In genomic region chr3:89520618-89521502, GRCm38 (mm10) we compare ENCODE assay signal across 7 mouse cellular contexts. TPM values are rescaled to one million over a fixed set of nuclear protein-coding genes. Genes with fewer than 3 reads are reported as not detected.
DNase-seq lines count a peak whose midpoint lies in the region; ATAC-seq and TF ChIP-seq lines count a peak whose summit lies in the region.

No protein-coding gene starts in this region.

- peak overlapping the region; percentile 42 for H3K4me2 ChIP-seq in liver, embryonic 14.5 days (ENCODE audit: low read depth)
- peak overlapping the region; percentile 87 for H3K4me2 ChIP-seq in neural tube, embryonic 14.5 days (ENCODE audit: low read depth, low read length)

- no peak for TF ChIP-seq POLR2A in cortical plate, adult 2 months (IDR thresholded peaks at IDR 0.05; ENCODE audit: extremely low read depth, insufficient read depth, low read length)

- peaks cover 45% of the 10 kb centered on the region for H3K27me3 ChIP-seq in heart, embryonic 10.5 days (ENCODE audit: insufficient read depth, poor library complexity, severe bottlenecking)
- H3K27me3 ChIP-seq in liver, embryonic 14.5 days (ENCODE audit: control insufficient read depth, insufficient read depth, low read length), result peaks cover 27% of the 10 kb centered on the region
- H3K27me3 ChIP-seq in neural tube, embryonic 14.5 days (ENCODE audit: control insufficient read depth, insufficient read depth, low read length), result no peaks in the 10 kb centered on the region

- no peak for TF ChIP-seq CTCF in cortical plate, adult 2 months (IDR thresholded peaks at IDR 0.05; ENCODE audit: extremely low read depth, insufficient read depth, low read length)
- TF ChIP-seq CTCF in liver, embryonic 14.5 days (IDR thresholded peaks at IDR 0.05; ENCODE audit: low read depth), result no peak

- peak overlapping the region; percentile 59 for H3K4me3 ChIP-seq in cortical plate, adult 2 months (ENCODE audit: insufficient read depth, low read length)
- H3K4me3 ChIP-seq in heart, embryonic 10.5 days, result peak overlapping the region; percentile 61
- H3K4me3 ChIP-seq in liver, embryonic 14.5 days (ENCODE audit: insufficient read depth in 1 of 2, low read depth in 2 of 2, low read length in 2 of 2), result no peak overlapping the region
- peak overlapping the region; percentile 40 for H3K4me3 ChIP-seq in neural tube, embryonic 14.5 days (ENCODE audit: low read depth, low read length)

- H3K9me3 ChIP-seq in heart, embryonic 10.5 days, result peaks cover 9% of the 10 kb centered on the region; the same call in 1 of the 2 replicates
- no peaks in the 10 kb centered on the region; the same call in 1 of the 2 replicates for H3K9me3 ChIP-seq in liver, embryonic 14.5 days (ENCODE audit: control insufficient read depth, low read length)
- no peaks in the 10 kb centered on the region for H3K9me3 ChIP-seq in neural tube, embryonic 14.5 days (ENCODE audit: control insufficient read depth, low read length)

- TF ChIP-seq EP300 in liver, embryonic 14.5 days (IDR thresholded peaks at IDR 0.05; ENCODE audit: low read depth), result no peak

- DNase-seq in adrenal gland, postnatal 10 days, result peak; percentile 50
- DNase-seq in heart, embryonic 10.5 days (ENCODE audit: low spot score), result peak; percentile 81
- peak; percentile 30 for DNase-seq in kidney, adult 9 months
- no peak for DNase-seq in liver, embryonic 14.5 days (ENCODE audit: low read depth in 3 of 3, low spot score in 3 of 3)

- H3K27ac ChIP-seq in cortical plate, adult 2 months (ENCODE audit: insufficient read depth, low read length), result 0 out of 2 replicates have a peak overlapping the region, but pooled peaks have one; percentile 22
- H3K27ac ChIP-seq in heart, embryonic 10.5 days, result peak overlapping the region; percentile 13
- H3K27ac ChIP-seq in liver, embryonic 14.5 days, result no peak overlapping the region
- peak overlapping the region; percentile 18; the same call in 1 of the 2 replicates for H3K27ac ChIP-seq in neural tube, embryonic 14.5 days (ENCODE audit: low read depth, low read length)

- H3K4me1 ChIP-seq in cortical plate, adult 2 months (ENCODE audit: control insufficient read depth, insufficient read depth, low read length), result peaks cover 2% of the 10 kb centered on the region; the same call in 1 of the 2 replicates
- H3K4me1 ChIP-seq in heart, embryonic 10.5 days, result peaks cover 37% of the 10 kb centered on the region
- peaks cover 0 to 3% of the 10 kb centered on the region in 2 experiments; a peak in 2 of 4 replicates for H3K4me1 ChIP-seq in liver, embryonic 14.5 days (replicated peaks; ENCODE audit: control insufficient read depth in 2 of 2, insufficient read depth in 2 of 2, low read length in 1 of 2)
- H3K4me1 ChIP-seq in neural tube, embryonic 14.5 days (ENCODE audit: control insufficient read depth, insufficient read depth, low read length), result peaks cover 18% of the 10 kb centered on the region

- WGBS in heart, embryonic 10.5 days, result 6% methylated on average over 25 of the region's 25 CpGs
- WGBS in liver, embryonic 14.5 days (ENCODE audit: insufficient replicate concordance), result 10% methylated on average over 25 of the region's 25 CpGs
- WGBS in neural tube, embryonic 14.5 days, result 5% methylated on average over 25 of the region's 25 CpGs

- H3K9ac ChIP-seq in liver, embryonic 14.5 days (replicated peaks), result no peak overlapping the region
- peak overlapping the region; percentile 50 for H3K9ac ChIP-seq in neural tube, embryonic 14.5 days (replicated peaks; ENCODE audit: low read depth, low read length)

- no peaks in the 10 kb centered on the region for H3K36me3 ChIP-seq in heart, embryonic 10.5 days
- no peaks in the 10 kb centered on the region for H3K36me3 ChIP-seq in liver, embryonic 14.5 days (replicated peaks; ENCODE audit: control insufficient read depth, insufficient read depth, low read depth)
- no peaks in the 10 kb centered on the region for H3K36me3 ChIP-seq in neural tube, embryonic 14.5 days (ENCODE audit: control insufficient read depth, insufficient read depth, low read length)

- ATAC-seq in liver, embryonic 14.5 days (ENCODE audit: insufficient read depth), result no peak
- ATAC-seq in neural tube, embryonic 14.5 days (ENCODE audit: low read depth), result peak; percentile 6; the same call in 1 of the 2 replicates
- ATAC-seq in CD4-positive, CD25-positive, alpha-beta regulatory T cell, adult 4 months, result no peak

RNA-seq across cellular contexts. Expression of gene Kcnn3, which starts 0.9 kb away (rescaled TPM):
- 1 to 10 TPM; 4.3 to 6.3 TPM for total RNA-seq in adrenal gland, postnatal 10 days (2021)
- 9.5 and 10.9 TPM in 2 replicates for polyA plus RNA-seq in cortical plate, adult 2 months (2012; rRNA removed)
- polyA plus RNA-seq in heart, embryonic 10.5 days (2016; fragmentation: Nextera tagmentation; extraction: Ambion mirVana), result 0.58 and 1.1 TPM in 2 replicates
- 0.02 and 0.03 TPM in 2 replicates for polyA plus RNA-seq in liver, embryonic 14.5 days (2012; rRNA removed)
- not detected in 2 replicates for polyA plus RNA-seq in liver, embryonic 14.5 days (2014; fragmentation: Nextera tagmentation; extraction: Ambion mirVana)
- 6.1 and 9.9 TPM in 2 replicates for polyA plus RNA-seq in neural tube, embryonic 14.5 days (2014; fragmentation: Nextera tagmentation; extraction: Ambion mirVana)
- polyA plus RNA-seq in CD4-positive, CD25-positive, alpha-beta regulatory T cell, adult 4 months (2017; shearing (Covaris generic)), result not detected

Comparison
In these comparisons a context has a peak if more than half of its experiments do, and no peak if none do; other contexts are left out.
1. DNase-seq: peak in adrenal gland, postnatal 10 days (single experiment), heart, embryonic 10.5 days (single experiment) and kidney, adult 9 months (single experiment); none in liver, embryonic 14.5 days (0 of 3).
2. H3K4me3 ChIP-seq: peak in cortical plate, adult 2 months (single experiment), heart, embryonic 10.5 days (single experiment) and neural tube, embryonic 14.5 days (single experiment); none in liver, embryonic 14.5 days (0 of 2).